20 mouse cellular contexts compared by ENCODE assay signal in the genomic region with DNA sequence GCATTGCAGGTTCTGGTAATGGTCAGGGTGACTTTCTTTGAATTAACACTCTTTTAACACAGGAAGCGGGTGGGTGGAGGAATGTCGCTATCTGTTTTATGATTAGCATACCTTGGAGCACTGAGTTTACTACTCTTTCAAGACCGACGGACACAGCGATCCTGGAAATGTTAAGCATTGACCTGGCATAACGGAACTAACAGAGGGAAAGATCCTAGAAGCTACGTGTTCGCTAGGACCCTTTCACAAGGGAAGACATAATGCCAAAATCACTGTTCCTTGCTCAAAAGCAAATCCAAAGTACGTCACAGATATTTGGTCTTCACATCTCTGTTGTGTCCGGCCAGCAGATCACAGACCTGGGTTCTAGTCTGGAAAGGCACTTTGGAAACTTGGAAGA.
DNase-seq lines count a peak whose midpoint lies in the region; ATAC-seq and TF ChIP-seq lines count a peak whose summit lies in the region.
"Had no signal": no experiment of that assay in that cellular context is flagged by ENCODE, and none has a peak within 500 bp of the region (broad histone marks: within the 10 kb centered on the region; RNA-seq: fewer than 3 reads in every experiment).

No protein-coding gene starts in this region.

- no peak overlapping the region for H3K27ac ChIP-seq in heart, embryonic 12.5 days (ENCODE audit: poor library complexity, severe bottlenecking)
- H3K27ac ChIP-seq in intestine, embryonic 16.5 days (ENCODE audit: low read length) = no peak overlapping the region
- no peak overlapping the region for H3K27ac ChIP-seq in intestine, embryonic 15.5 days
- peak overlapping the region; percentile 95 for H3K27ac ChIP-seq in ES-Bruce4 (ENCODE audit: insufficient read depth, low read length)
- H3K27ac ChIP-seq: embryonic facial prominence, embryonic 15.5 days; forebrain, embryonic 15.5 days; hindbrain, embryonic 10.5 days; hindbrain, embryonic 15.5 days had no signal

- peak overlapping the region; percentile 23; the same call in 1 of the 2 replicates for H3K4me2 ChIP-seq in heart, embryonic 12.5 days
- 0 out of 2 replicates have a peak overlapping the region, but pooled peaks have one; percentile 9 for H3K4me2 ChIP-seq in intestine, embryonic 16.5 days (ENCODE audit: low read depth, low read length)
- H3K4me2 ChIP-seq in intestine, embryonic 15.5 days (replicated peaks) = no peak overlapping the region
- H3K4me2 ChIP-seq: embryonic facial prominence, embryonic 15.5 days; forebrain, embryonic 15.5 days; hindbrain, embryonic 15.5 days had no signal

- no peak for ATAC-seq in heart, embryonic 12.5 days (ENCODE audit: insufficient number of reproducible peaks, low FRiP score)
- ATAC-seq in intestine, embryonic 16.5 days = no peak
- ATAC-seq in intestine, embryonic 15.5 days = no peak
- ATAC-seq in erythroblast, adult 5-6 weeks (replicated peaks; ENCODE audit: low FRiP score, poor library complexity, severe bottlenecking) = no peak
- ATAC-seq: forebrain, embryonic 15.5 days had no signal

- intact Hi-C loops in left cerebral cortex, postnatal 4 days (cut with DNase I) = no loop called here

- no peak for DNase-seq in heart, adult 11 months
- DNase-seq in ZHBTc4 (ENCODE audit: low read depth, low spot score) = peak; percentile 73
- DNase-seq in left cerebral cortex, postnatal 4 days = no peak
- DNase-seq: adrenal gland, postnatal 10 days; cerebellum, adult 11 months; cerebellum, adult 8-10 months; cerebellum, postnatal 14 days; embryo, embryonic 11 days; gastrocnemius, postnatal 10 days; heart, postnatal 10 days; kidney, adult 2 months had no signal

- no peaks in the 10 kb centered on the region for H3K4me1 ChIP-seq in heart, embryonic 12.5 days (replicated peaks)
- no peaks in the 10 kb centered on the region for H3K4me1 ChIP-seq in intestine, embryonic 16.5 days (ENCODE audit: control insufficient read depth, insufficient read depth, low read length)
- H3K4me1 ChIP-seq in intestine, embryonic 15.5 days (replicated peaks) = no peaks in the 10 kb centered on the region
- no peaks in the 10 kb centered on the region for H3K4me1 ChIP-seq in ES-Bruce4 (ENCODE audit: control insufficient read depth, insufficient read depth, low read length)
- H3K4me1 ChIP-seq: embryonic facial prominence, embryonic 15.5 days; forebrain, embryonic 15.5 days; hindbrain, embryonic 10.5 days; hindbrain, embryonic 15.5 days had no signal

- H3K27me3 ChIP-seq in heart, embryonic 12.5 days (replicated peaks) = no peaks in the 10 kb centered on the region
- H3K27me3 ChIP-seq in intestine, embryonic 16.5 days (replicated peaks; ENCODE audit: control insufficient read depth, insufficient read depth, low read length) = no peaks in the 10 kb centered on the region
- no peaks in the 10 kb centered on the region for H3K27me3 ChIP-seq in intestine, embryonic 15.5 days (replicated peaks)
- no peaks in the 10 kb centered on the region for H3K27me3 ChIP-seq in ES-Bruce4 (ENCODE audit: control insufficient read depth, insufficient read depth, low read length, poor library complexity, severe bottlenecking)
- H3K27me3 ChIP-seq: embryonic facial prominence, embryonic 15.5 days; forebrain, embryonic 15.5 days; hindbrain, embryonic 15.5 days had no signal

- no peaks in the 10 kb centered on the region for H3K36me3 ChIP-seq in heart, embryonic 12.5 days
- H3K36me3 ChIP-seq in intestine, embryonic 16.5 days (ENCODE audit: control insufficient read depth, insufficient read depth, low read length) = no peaks in the 10 kb centered on the region
- no peaks in the 10 kb centered on the region for H3K36me3 ChIP-seq in intestine, embryonic 15.5 days
- H3K36me3 ChIP-seq in ES-Bruce4 (ENCODE audit: control insufficient read depth, insufficient read depth, low read length, poor library complexity, severe bottlenecking) = no peaks in the 10 kb centered on the region
- H3K36me3 ChIP-seq: embryonic facial prominence, embryonic 15.5 days; forebrain, embryonic 15.5 days; hindbrain, embryonic 10.5 days; hindbrain, embryonic 15.5 days had no signal

- TF ChIP-seq EP300 in ES-Bruce4 (IDR thresholded peaks at IDR 0.05; ENCODE audit: insufficient read depth, low read depth, low read length) = peak; percentile 29; the same call in 1 of the 2 replicates

- no peaks in the 10 kb centered on the region for H3K9me3 ChIP-seq in heart, embryonic 12.5 days (replicated peaks)
- no peaks in the 10 kb centered on the region for H3K9me3 ChIP-seq in intestine, embryonic 16.5 days (ENCODE audit: control insufficient read depth, low read length)
- no peaks in the 10 kb centered on the region for H3K9me3 ChIP-seq in intestine, embryonic 15.5 days
- H3K9me3 ChIP-seq in ES-Bruce4 (replicated peaks; ENCODE audit: control insufficient read depth, insufficient read depth, low read length, poor library complexity, severe bottlenecking) = peaks cover 2% of the 10 kb centered on the region
- H3K9me3 ChIP-seq: embryonic facial prominence, embryonic 15.5 days; forebrain, embryonic 15.5 days; hindbrain, embryonic 10.5 days; hindbrain, embryonic 15.5 days had no signal

- TF ChIP-seq POLR2A in ES-Bruce4 (IDR thresholded peaks at IDR 0.05; ENCODE audit: insufficient read depth, low read length) = no peak

- TF ChIP-seq CTCF in ES-Bruce4 (IDR thresholded peaks at IDR 0.05; ENCODE audit: low read depth, low read length) = no peak

- no peak overlapping the region for H3K9ac ChIP-seq in heart, embryonic 12.5 days
- H3K9ac ChIP-seq in intestine, embryonic 16.5 days (ENCODE audit: low read depth, low read length) = no peak overlapping the region
- no peak overlapping the region for H3K9ac ChIP-seq in intestine, embryonic 15.5 days
- H3K9ac ChIP-seq in ES-Bruce4 (ENCODE audit: low read depth, poor library complexity, severe bottlenecking) = no peak overlapping the region
- H3K9ac ChIP-seq: embryonic facial prominence, embryonic 15.5 days; forebrain, embryonic 15.5 days; hindbrain, embryonic 15.5 days had no signal

- H3K4me3 ChIP-seq in heart, embryonic 12.5 days = no peak overlapping the region
- H3K4me3 ChIP-seq in intestine, embryonic 16.5 days (ENCODE audit: low read length) = no peak overlapping the region
- H3K4me3 ChIP-seq in intestine, embryonic 15.5 days (replicated peaks) = no peak overlapping the region
- no peak overlapping the region for H3K4me3 ChIP-seq in ES-Bruce4 (ENCODE audit: low read depth, low read length)
- H3K4me3 ChIP-seq: embryonic facial prominence, embryonic 15.5 days; forebrain, embryonic 15.5 days; hindbrain, embryonic 10.5 days; hindbrain, embryonic 15.5 days had no signal

- WGBS in heart, embryonic 12.5 days = 31% methylated on average over 10 of the region's 10 CpGs
- 51% methylated on average over 10 of the region's 10 CpGs for WGBS in intestine, embryonic 16.5 days
- 48% methylated on average over 10 of the region's 10 CpGs for WGBS in intestine, embryonic 15.5 days
